Mouse (Mus musculus) brain, embryonic 14.5 days (tissue): ENCODE data around the gene Cbfa2t2.

Experiments
- CTCF ChIP-seq: fragments of 200-500 bp; IDR thresholded peaks from 2 replicates; pipeline ENCODE4 v1.5.1; 2012; ENCODE audit warnings: inconsistent platforms, mild to moderate bottlenecking, moderate library complexity, borderline replicate concordance; ENCODE audit not compliant: insufficient read depth, insufficient read length; ENCODE audit errors: extremely low read depth
- POLR2A ChIP-seq: fragments of 200-500 bp; IDR thresholded peaks from 2 replicates; pipeline ENCODE4 v1.6.1; 2012; ENCODE audit warnings: mild to moderate bottlenecking, inconsistent platforms, borderline replicate concordance; ENCODE audit not compliant: poor library complexity, insufficient read depth, insufficient read length, severe bottlenecking; ENCODE audit errors: extremely low read depth

DNA sequence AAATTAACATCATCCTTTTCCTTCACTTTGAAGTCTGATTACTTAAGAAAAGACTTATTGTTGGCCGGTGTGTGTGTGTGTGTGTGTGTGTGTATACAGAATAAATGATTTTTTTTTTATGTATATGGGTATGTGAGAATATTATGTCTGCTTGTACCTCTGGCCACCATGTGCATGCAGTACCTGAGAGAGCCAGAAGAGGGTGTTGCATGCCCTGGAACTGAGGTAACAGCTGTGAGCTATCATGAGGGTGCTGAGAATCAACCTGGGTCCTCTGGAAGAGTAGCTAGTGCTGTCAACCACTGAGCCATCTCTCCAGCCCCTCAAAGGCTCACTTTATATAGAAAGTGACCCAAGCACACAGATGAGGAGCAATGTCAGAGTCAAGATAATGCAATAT lies 145.1 kb downstream of the Cbfa2t2 start:
- TF ChIP-seq CTCF (peak; percentile 14; the same call in 1 of the 2 replicates), POLR2A (no peak)
